Mouse (Mus musculus): ENCODE results near the gene Rere. TPM values are rescaled to one million over a fixed set of nuclear protein-coding genes. Genes with fewer than 3 reads are reported as not detected.

Gene Rere
- polyA plus RNA-seq, 2 experiments, result 28.5 to 43.3 TPM

DNA sequence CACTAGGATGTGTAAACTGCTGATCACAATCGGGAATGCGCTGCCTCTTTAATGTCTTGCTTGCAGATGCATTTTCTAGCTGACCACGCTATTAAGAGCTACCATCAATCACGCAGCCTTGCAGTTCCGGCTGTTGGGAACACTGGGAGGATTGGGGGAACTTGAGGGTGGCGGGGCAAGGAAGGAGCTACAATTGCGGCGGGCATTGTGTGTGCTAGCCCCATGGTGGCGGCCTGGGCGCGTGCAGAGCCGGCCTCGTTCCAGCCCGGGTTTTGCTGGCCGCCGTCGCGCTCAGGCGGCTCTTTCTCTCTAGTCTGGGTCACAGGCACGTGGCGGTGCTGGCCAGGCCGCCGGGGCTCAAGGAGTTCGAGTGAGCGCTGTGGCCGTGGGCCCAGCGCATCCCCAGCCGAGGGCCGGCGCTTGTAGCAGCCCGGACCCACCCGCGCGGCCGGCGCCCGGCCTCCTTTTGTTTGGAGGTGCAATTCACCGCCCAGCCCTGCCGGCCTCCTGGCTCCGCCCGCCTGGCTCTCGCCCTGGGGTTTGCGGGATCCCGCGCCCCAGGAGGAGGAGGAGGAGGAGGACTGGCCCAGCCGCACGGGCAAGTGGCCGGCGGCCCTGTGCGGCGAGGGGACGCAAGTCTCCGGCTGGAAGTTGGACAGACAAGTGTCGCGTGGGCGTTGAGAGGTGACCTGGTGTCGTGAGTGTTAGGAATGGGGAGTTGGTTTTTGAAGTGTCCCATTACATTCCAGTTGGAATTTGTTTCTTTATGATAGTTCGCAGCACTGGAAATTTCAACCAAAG lies 90.3 kb downstream of the Rere start:
- peak overlapping the region; percentile 86 for H3K9ac ChIP-seq (ENCODE audit: low read depth, low read length, severe bottlenecking)
- under 1% methylated on average over 50 of the region's 58 CpGs for WGBS
- DNase-seq (ENCODE audit: low spot score) (peak; percentile 62), ATAC-seq (ENCODE audit: low FRiP score, low read depth) (peak; percentile 83)
- H3K4me1 ChIP-seq (ENCODE audit: control insufficient read depth, insufficient read depth, low read length), result peaks cover 62% of the 10 kb centered on the region
- H3K36me3 ChIP-seq (ENCODE audit: control insufficient read depth, insufficient read depth, low read length), result no peaks in the 10 kb centered on the region
- H3K9me3 ChIP-seq (ENCODE audit: control insufficient read depth, low read length), result no peaks in the 10 kb centered on the region
- peak; percentile 74 for TF ChIP-seq POLR2A (IDR thresholded peaks at IDR 0.05; ENCODE audit: borderline replicate concordance, extremely low read depth, insufficient read depth, insufficient read length)
- H3K27ac ChIP-seq (replicated peaks; ENCODE audit: low read depth, low read length), result peak overlapping the region; percentile 87
- H3K27me3 ChIP-seq (ENCODE audit: control insufficient read depth, insufficient read depth, low read length), result no peaks in the 10 kb centered on the region
- H3K4me3 ChIP-seq (replicated peaks; ENCODE audit: low read length), result peak overlapping the region; percentile 58
- peak overlapping the region; percentile 94 for H3K4me2 ChIP-seq (replicated peaks; ENCODE audit: low read depth, low read length, severe bottlenecking)

DNA sequence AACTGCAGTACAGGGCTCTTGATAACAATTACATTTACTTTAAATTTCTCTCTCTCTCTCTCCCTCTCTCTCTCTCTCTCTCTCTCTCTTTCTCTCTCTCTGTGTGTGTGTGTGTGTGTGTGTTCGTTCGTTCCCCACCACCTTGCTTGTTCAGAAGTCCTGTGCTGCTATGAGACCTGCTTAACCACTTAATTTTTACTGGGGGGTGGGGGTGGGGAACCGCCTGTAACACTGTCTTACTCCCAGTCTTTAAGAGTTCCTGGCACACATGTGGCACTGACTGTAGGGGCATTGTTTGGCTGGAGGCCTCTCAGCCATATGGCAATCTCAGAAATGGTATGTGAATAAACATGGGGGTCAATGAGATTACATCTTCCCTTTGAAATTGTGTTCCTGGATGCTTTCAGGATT lies 91.2 kb downstream of the Rere start:
- peak overlapping the region; percentile 58 for H3K4me3 ChIP-seq (replicated peaks; ENCODE audit: low read length)

DNA sequence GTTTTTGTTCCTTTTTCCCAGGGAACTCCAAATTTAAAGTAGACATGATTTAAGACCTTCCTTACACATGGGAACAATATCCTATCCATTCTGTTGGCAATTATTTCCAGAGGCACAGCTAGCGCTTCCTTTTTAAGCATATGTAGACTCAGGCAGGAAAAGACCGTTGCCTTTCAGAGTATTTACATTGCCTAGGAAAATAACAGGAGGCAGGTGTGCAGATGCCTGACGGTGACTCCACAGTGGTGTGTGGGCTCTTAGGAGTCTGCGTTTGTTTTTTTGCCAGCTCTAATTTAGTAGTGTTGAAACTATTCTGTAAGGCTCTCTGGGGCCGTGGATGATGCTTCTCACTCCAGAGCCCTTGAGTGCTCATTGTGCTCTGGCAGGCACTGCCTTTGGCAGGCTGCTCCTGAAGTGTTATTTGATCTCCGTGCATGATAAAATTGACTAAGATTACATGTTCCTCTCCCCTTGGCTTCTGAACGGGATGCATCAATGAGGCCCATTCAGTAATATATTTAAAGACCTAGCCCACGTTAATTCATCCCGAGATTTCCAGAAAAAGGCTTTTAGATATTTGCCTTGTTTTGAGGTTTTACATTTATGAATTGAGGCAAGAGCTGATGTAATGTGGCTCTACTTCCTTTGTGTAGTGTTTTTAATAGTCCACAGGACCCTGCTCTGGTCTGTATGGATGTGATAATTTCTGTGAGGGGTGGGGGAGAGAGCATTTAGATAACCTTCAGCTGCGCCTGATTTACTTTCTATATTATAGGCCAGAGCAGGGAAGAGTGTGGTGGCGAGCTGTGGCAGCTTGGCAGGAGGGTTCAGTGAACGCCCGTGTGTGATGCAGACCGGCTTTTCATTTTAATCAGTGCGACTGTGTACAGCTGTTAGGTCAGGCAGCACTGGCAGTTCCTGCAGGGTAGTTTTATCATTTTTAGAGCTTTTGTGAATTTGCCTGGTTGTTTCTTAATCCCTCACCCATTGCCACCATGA lies 92.0 kb downstream of the Rere start:
- Histone ChIP-seq H3K27me3 (ENCODE audit: control insufficient read depth, insufficient read depth, low read length) (no peaks in the 10 kb centered on the region), H3K4me3 (replicated peaks; ENCODE audit: low read length) (peak overlapping the region; percentile 58), H3K9me3 (ENCODE audit: control insufficient read depth, low read length) (no peaks in the 10 kb centered on the region), H3K27ac (replicated peaks; ENCODE audit: low read depth, low read length) (peak overlapping the region; percentile 87), H3K4me2 (replicated peaks; ENCODE audit: low read depth, low read length, severe bottlenecking) (peak overlapping the region; percentile 94), H3K4me1 (ENCODE audit: control insufficient read depth, insufficient read depth, low read length) (peaks cover 62% of the 10 kb centered on the region), H3K36me3 (ENCODE audit: control insufficient read depth, insufficient read depth, low read length) (no peaks in the 10 kb centered on the region), H3K9ac (ENCODE audit: low read depth, low read length, severe bottlenecking) (0 out of 2 replicates have a peak overlapping the region, but pooled peaks have one; percentile 32)
- ATAC-seq (ENCODE audit: low FRiP score, low read depth) (peak; percentile 20; the same call in 1 of the 2 replicates), DNase-seq (ENCODE audit: low spot score) (peak; percentile 74)
- 4% methylated on average over 15 of the region's 15 CpGs for WGBS
- no peak for TF ChIP-seq POLR2A (IDR thresholded peaks at IDR 0.05; ENCODE audit: borderline replicate concordance, extremely low read depth, insufficient read depth, insufficient read length)

More for the DNA sequence above, 91.2 kb downstream of the Rere start:
- 0 out of 2 replicates have a peak overlapping the region, but pooled peaks have one; percentile 32 for H3K9ac ChIP-seq (ENCODE audit: low read depth, low read length, severe bottlenecking)
- no peaks in the 10 kb centered on the region for H3K27me3 ChIP-seq (ENCODE audit: control insufficient read depth, insufficient read depth, low read length)
- under 1% methylated on average over 3 of the region's 3 CpGs for WGBS
- H3K27ac ChIP-seq (replicated peaks; ENCODE audit: low read depth, low read length), result peak overlapping the region; percentile 87
- TF ChIP-seq POLR2A (IDR thresholded peaks at IDR 0.05; ENCODE audit: borderline replicate concordance, extremely low read depth, insufficient read depth, insufficient read length), result no peak
- ATAC-seq (ENCODE audit: low FRiP score, low read depth) (no peak), DNase-seq (ENCODE audit: low spot score) (peak; percentile 28)
- no peaks in the 10 kb centered on the region for H3K9me3 ChIP-seq (ENCODE audit: control insufficient read depth, low read length)
- no peaks in the 10 kb centered on the region for H3K36me3 ChIP-seq (ENCODE audit: control insufficient read depth, insufficient read depth, low read length)
- H3K4me2 ChIP-seq (replicated peaks; ENCODE audit: low read depth, low read length, severe bottlenecking), result peak overlapping the region; percentile 94
- H3K4me1 ChIP-seq (ENCODE audit: control insufficient read depth, insufficient read depth, low read length), result peaks cover 62% of the 10 kb centered on the region

DNA sequence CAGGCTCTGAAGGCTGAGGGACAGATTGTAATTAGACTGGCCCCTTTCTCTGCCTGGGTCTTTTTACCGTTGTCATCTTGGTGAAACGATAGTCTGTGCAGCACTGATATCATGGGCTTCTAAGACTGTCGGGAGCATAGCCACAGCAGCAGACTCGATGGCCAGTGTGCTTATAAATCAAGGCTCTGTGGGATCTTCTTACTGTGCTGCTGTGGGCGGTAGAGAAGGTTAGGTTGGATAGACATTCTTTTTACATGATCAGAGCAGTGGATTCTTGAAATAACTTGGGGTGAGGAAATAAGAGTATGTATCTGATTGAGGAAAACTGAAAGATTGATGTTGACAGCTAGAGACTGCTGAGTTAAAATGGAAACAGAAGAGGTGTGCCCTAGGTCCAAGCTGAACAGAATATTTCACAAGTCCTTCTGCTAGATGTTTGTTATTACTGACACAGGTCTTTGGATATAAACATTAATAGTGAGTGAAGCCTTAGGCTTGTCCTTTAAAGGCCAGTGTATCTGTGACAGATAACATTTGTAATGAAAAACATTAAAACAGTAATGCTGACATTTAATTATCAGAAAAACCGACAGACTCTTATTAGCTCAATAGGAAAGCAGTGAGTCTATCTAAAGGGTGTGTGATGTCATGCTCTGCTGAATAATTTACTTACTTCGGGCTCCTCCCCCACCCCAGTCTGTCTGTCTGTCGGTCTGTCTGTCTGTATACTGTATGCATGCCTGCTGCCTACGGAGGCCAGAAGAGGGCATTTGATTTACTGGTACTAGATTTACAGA lies 93.4 kb downstream of the Rere start:
- no peaks in the 10 kb centered on the region for H3K9me3 ChIP-seq (ENCODE audit: control insufficient read depth, low read length)
- no peaks in the 10 kb centered on the region for H3K27me3 ChIP-seq (ENCODE audit: control insufficient read depth, insufficient read depth, low read length)
- DNase-seq (ENCODE audit: low spot score) (no peak), ATAC-seq (ENCODE audit: low FRiP score, low read depth) (no peak)
- TF ChIP-seq POLR2A (IDR thresholded peaks at IDR 0.05; ENCODE audit: borderline replicate concordance, extremely low read depth, insufficient read depth, insufficient read length), result no peak
- H3K4me2 ChIP-seq (replicated peaks; ENCODE audit: low read depth, low read length, severe bottlenecking), result no peak overlapping the region
- H3K36me3 ChIP-seq (ENCODE audit: control insufficient read depth, insufficient read depth, low read length), result no peaks in the 10 kb centered on the region
- WGBS, result 34% methylated on average over 9 of the region's 9 CpGs
- H3K4me1 ChIP-seq (ENCODE audit: control insufficient read depth, insufficient read depth, low read length), result peaks cover 51% of the 10 kb centered on the region
- H3K27ac ChIP-seq (replicated peaks; ENCODE audit: low read depth, low read length), result no peak overlapping the region
- H3K9ac ChIP-seq (ENCODE audit: low read depth, low read length, severe bottlenecking), result no peak overlapping the region
- no peak overlapping the region for H3K4me3 ChIP-seq (replicated peaks; ENCODE audit: low read length)
